Mouse (Mus musculus): ENCODE measurements around the gene Gm17387.

Gene Gm17387

GRCm38 (mm10) chr7:141048226-141049218 is 19.6 kb downstream of the Gm17387 start:
- DNase-seq: peak; percentile 94

DNA sequence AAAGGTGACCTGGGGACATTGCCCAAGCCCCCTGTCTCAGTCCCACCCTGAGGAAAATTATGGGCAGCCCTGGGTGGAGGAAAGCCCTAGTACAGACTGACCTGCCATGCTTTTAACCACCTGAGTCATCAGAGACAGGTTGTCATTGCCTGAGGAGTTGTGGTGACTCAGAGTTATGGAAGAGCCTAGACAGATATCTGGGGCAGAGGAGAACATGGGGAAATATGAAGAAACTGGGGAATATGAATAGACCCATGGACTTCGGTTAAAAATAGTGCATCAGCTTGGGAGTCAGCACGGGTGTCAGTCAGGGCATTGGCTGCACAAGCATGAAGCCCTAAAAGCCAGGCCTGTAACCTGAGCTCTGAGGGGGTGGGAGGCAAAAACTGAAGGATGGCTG is 20.4 kb downstream of the Gm17387 start:
- no peak for DNase-seq

DNA sequence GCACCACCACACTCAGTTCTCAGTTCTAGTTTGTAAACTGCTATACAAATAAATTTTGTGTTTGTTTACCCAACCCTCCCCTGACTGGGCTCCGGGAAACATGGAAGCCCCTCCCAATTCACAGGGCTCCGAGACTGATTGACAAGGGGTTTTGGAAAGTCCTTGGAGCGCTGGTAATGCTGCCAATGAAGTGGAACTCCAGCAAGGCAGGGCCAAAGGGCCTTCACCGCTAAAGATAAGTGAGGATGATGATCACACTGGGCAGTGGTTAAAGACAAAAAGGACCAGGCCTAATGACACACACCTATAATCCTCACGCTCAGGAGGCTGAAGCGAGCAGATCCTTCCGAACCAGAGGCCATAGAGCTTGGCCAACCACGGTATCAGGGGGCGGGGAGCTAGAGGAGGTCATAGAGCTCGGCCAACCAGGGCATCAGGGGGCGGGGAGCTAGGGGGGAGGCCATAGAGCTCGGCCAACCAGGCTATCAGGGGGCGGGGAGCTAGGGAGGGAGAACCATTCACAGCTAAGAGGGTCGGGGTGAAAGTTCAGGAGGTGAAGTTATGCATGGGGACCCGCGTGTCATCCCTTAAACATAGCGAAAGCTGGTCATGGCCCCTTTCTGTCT is 22.2 kb downstream of the Gm17387 start:
- DNase-seq: no peak

- DNase-seq: no peak
Measured at GRCm38 (mm10) chr7:141052016-141052415, 23.1 kb downstream of the Gm17387 start.

- no peak for DNase-seq
Measured at GRCm38 (mm10) chr7:141052421-141052820, 23.5 kb downstream of the Gm17387 start.

GRCm38 (mm10) chr7:141055785-141056184 is 26.9 kb downstream of the Gm17387 start:
- no peak for DNase-seq

GRCm38 (mm10) chr7:141056976-141057375 is 28.0 kb downstream of the Gm17387 start:
- no peak for DNase-seq

DNA sequence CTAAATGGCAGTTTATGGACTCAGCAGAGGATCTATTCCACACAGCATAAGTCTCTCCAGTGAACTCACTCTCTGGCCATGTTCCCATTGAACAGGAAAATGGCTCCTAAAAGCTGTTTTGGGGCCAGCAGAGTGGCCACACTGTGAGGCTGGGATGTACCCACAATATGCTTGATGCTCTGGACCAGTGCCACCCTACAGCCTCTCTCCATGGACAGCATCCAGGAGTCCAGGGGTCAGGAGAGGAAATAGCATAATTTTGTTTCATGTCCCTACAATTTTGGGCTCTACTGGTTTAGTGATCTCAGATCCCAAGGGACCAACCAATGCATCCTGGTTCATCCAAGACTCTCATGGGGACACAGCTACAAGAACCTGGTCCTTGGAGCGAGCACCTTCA is 28.6 kb downstream of the Gm17387 start:
- no peak for DNase-seq

GRCm38 (mm10) chr7:141058601-141059341 is 29.8 kb downstream of the Gm17387 start:
- no peak for DNase-seq

- DNase-seq: no peak
Measured at GRCm38 (mm10) chr7:141059929-141060328, 31.0 kb downstream of the Gm17387 start.

- DNase-seq: peak; percentile 79
Measured at GRCm38 (mm10) chr7:141060426-141061242, 31.7 kb downstream of the Gm17387 start, which contains the start of gene B4galnt4. Gene B4galnt4 (plus strand): TSS chr7:141061104.

DNA sequence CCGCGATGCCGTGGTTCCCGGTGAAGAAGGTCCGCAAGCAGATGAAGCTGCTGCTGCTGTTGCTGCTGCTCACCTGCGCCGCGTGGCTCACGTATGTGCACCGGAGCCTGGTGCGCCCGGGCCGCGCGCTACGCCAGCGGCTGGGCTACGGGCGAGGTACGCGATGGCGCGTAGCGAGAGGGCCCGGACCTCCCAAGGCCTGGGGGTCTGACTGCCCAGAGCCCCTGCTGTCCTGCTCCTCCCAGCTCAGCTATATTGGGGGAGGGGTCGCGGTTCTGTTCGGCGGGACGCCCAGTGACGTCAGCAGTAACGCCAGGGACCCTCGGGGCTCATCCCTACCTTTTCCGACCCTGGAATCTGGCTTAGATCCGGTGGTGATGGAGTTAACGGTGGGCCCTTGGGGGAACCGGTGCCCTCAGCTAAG is 32.4 kb downstream of the Gm17387 start:
- peak; percentile 53 for DNase-seq

DNA sequence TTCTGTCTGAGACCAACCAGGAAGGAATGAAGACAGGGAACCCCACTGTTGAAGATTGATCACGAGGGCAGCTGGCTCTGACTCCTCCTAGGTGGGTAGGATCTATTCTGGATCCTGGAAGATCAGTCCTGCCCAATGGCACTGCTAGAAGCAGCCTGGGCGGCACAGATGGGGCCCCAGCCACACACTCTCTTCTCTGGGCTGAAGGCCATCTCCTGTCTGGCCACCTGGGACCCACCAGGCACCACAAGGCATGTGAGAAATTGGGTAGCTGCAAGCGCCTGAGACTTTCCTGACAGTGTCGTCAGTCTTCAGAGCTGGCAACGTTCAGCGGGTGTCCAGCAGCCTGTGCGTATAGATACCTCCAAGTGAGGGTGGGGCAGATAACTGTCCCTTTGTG is 33.6 kb downstream of the Gm17387 start:
- DNase-seq: no peak

DNA sequence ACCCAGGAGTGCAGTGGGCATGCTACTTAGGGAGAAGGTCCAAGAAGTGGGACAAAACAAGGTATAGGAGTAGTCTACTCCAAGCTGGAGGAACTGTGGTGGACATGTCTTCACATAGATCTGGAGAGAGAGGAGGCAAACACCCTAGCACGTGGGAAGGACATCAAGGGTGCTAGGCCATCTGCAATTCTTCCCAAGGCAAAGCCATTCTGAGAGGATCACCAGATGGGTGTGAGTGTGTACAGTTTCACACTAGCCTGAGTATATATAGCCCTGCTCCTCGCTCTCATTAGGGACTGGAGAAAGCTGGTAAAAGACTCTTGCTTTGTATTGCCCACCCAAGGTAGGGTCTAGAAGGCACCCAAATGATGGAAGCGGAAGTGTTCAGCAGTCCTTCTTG is 34.4 kb downstream of the Gm17387 start:
- no peak for DNase-seq

DNA sequence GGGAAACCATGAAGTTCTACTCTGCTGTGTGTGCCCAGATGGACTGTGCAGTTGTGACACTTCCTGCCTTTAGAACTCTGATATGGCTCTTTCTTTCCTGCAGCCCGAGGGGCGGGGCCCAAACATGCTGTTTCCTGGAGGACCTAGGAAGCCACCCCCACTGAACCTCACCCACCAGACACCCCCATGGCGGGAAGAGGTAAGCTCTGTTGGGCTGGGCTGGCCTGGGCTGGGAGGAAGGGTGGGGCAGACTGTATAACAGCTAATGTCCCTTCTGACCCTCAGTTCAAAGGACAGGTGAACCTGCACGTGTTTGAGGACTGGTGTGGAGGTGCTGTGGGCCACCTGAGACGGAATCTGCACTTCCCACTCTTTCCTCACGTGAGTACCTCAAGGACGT is 35.2 kb downstream of the Gm17387 start:
- DNase-seq: peak; percentile 62

- DNase-seq: no peak
Measured at GRCm38 (mm10) chr7:141064576-141064975, 35.6 kb downstream of the Gm17387 start.

DNA sequence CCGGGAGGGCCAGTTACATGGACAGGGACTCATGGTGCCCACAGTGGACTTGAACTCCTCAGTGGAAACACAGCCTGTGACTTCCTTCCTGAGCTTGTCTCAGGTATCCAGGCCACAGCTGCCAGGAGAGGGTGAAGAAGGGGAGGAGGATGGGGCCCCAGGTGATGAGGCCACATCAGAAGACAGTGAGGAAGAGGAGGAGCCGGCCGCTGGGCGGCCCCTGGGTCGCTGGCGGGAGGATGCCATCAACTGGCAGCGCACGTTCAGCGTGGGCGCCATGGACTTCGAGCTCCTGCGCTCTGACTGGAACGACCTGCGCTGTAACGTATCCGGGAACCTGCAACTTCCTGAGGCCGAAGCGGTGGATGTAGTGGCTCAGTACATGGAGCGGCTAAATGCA is 39.4 kb downstream of the Gm17387 start:
- peak; percentile 58 for DNase-seq

DNA sequence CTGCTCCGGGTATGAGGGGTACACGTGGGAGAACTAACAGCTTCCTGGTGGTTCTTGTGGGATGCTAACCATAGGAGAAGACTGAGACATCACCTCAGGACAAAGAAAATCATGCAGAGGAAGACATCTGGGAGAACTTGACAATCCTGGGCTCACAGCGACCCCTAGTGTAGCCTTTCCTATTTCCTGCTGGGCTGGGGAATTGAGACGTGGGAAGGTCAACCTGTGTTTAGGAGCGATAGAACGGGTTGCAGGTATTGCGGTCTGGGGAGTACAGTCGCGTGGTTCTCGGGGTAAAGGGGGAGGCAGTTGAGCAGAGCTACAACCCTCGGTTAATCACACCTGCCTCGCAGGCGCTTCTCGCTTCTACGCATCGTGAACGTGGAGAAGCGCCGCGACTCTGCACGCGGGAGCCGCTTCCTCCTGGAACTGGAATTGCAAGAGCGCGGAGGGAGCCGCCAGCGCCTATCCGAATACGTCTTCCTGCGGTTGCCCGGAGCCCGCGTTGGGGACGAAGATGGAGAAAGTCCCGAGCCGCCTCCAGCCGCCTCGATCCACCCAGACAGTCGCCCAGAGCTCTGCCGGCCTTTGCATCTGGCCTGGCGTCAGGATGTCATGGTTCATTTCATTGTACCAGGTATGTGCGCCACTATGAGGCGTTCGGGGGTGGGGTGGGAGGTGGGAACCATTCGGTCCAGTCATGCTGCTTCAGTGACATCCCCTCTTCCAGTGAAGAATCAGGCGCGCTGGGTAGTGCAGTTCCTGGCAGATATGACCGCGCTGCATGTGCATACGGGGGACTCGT is 41.3 kb downstream of the Gm17387 start:
- DNase-seq: peak; percentile 87

DNA sequence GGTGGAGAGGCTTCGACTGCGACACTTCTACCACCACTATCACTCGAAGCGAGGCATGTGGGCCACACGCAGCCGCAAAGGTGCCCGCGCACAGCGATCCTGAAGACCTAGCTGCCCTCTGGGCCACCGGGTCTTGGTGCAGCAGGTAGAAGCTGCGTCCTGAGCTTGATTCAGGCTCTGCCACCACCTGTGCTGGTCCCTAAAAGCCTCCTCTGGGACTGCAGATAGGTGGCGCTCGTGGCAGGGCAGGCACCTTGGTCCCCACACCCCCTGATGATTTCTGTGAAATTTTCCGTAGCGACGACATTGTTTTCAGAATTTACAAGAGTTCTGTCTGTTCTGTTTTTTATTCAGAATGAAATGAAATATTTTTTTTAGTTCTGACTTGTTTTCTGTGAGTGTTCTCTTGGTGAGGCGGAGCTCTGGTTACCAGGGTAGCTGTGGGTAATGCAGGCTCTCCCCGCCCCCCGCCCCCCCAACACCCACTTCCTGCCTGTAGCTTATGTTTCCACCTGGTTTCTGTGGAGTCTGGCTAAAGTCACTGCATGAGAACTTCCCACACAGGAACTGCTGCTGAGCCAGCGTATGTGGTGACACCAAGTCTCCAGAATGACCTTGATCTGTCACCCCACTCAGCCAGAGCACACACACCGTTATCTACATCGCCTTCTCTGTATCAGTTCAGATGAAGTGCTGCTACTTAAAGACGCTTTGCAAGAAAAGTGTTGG is 43.2 kb downstream of the Gm17387 start:
- DNase-seq: peak; percentile 87

GRCm38 (mm10) chr7:141073782-141074181 is 44.9 kb downstream of the Gm17387 start:
- no peak for DNase-seq

DNA sequence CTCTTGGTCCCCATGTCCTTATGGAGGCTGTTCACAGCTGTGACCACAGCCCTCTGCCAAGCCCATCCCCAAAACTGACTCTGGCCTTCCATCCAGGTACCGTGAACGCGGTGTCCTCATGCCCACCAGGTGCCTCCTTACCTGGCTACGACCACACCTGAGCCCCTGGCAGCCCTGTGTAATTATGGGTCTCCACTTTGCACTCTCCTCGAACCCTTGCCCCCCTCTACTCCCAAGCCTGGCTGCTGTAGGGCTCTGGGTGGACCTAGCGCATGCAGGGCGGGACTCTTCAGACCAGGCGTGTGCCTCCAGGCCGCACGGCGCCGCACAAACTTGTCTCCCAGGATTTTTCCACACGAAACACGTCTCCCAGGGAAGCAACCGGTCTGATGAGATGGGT is 48.9 kb downstream of the Gm17387 start, which contains the start of gene Pkp3:
TSS of gene Pkp3 (plus strand) at position 378 of the 400 bp plus-strand sequence.
- DNase-seq: no peak
